ENCODE assay signal across 26 mouse cellular contexts in the genomic region with DNA sequence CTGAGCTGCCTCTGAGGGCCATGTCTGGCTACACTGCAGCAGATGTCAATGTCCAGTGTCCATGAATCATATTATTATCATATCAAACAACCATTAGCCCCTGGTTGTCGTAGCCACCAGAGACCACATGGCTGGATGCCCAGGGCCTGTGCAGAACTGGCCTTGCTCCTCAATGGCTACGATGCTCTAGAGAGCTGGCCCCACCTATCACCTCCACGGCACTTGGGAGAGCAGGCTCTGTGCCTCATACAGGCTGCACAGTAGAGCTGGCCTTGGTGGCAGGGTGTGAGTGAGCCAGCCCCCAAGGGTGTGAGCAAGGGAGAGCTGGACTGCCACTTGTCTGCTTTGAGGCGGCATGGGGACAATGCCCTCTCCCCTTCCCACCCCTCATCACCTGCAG. TPM values are rescaled to one million over a fixed set of nuclear protein-coding genes. Genes with fewer than 3 reads are reported as not detected.
"Had no signal": no experiment of that assay in that cellular context is flagged by ENCODE, and none has a peak within 500 bp of the region (broad histone marks: within the 10 kb centered on the region; RNA-seq: fewer than 3 reads in every experiment).

No protein-coding gene starts in this region.

- H3K36me3 ChIP-seq: liver, embryonic 13.5 days; midbrain, embryonic 10.5 days; midbrain, embryonic 13.5 days; neural tube, embryonic 13.5 days had no signal

- H3K4me3 ChIP-seq: layer of hippocampus, adult 2 months; liver, embryonic 13.5 days; megakaryocyte, embryonic 14.5 days; midbrain, embryonic 10.5 days; midbrain, embryonic 13.5 days; myocyte; neural tube, embryonic 13.5 days had no signal

- H3K4me2 ChIP-seq: liver, embryonic 13.5 days; lung, embryonic 14.5 days; midbrain, embryonic 13.5 days; neural tube, embryonic 13.5 days had no signal

- H3K27me3 ChIP-seq: midbrain, embryonic 13.5 days; neural tube, embryonic 13.5 days had no signal

- H3K9me3 ChIP-seq: liver, embryonic 13.5 days; megakaryocyte, embryonic 14.5 days; midbrain, embryonic 10.5 days; midbrain, embryonic 13.5 days; neural tube, embryonic 13.5 days had no signal

- H3K4me1 ChIP-seq: liver, embryonic 13.5 days; midbrain, embryonic 10.5 days; midbrain, embryonic 13.5 days; neural tube, embryonic 13.5 days had no signal

- H3K9ac ChIP-seq: liver, embryonic 13.5 days; lung, embryonic 14.5 days; midbrain, embryonic 13.5 days; neural tube, embryonic 13.5 days had no signal

- H3K27ac ChIP-seq: kidney, postnatal 0 days; layer of hippocampus, adult 2 months; liver, embryonic 13.5 days; midbrain, embryonic 10.5 days; midbrain, embryonic 13.5 days; neural tube, embryonic 13.5 days had no signal

- DNase-seq: kidney, adult 2 months; kidney, postnatal 25 days; layer of hippocampus, adult 9-11 months; liver, embryonic 13.5 days; lung, embryonic 14.5 days; lung, postnatal 10 days; lung, postnatal 36 days; thymus, postnatal 25 days had no signal

- ATAC-seq: midbrain, embryonic 13.5 days; midbrain, embryonic 16.5 days had no signal

RNA-seq across cellular contexts. Expression of gene Clec4f, which starts 41.5 kb away (rescaled TPM):
- total RNA-seq: layer of hippocampus, adult 2 months; layer of hippocampus, postnatal 25 days; left cerebral cortex, adult 18-20 months; left cerebral cortex, postnatal 25 days; monocyte, adult 5-6 weeks had no signal
- polyA plus RNA-seq: kidney, adult 2 months; kidney, embryonic 14.5 days; kidney, postnatal 0 days; large intestine, adult 2 months; limb, embryonic 11.5 days; limb, embryonic 14.5 days; lung, embryonic 14.5 days; midbrain, embryonic 10.5 days; midbrain, embryonic 13.5 days; midbrain, embryonic 16.5 days; myocyte; neural tube, embryonic 13.5 days; small intestine, adult 2 months; spleen, adult 2 months had no signal
